Mouse (Mus musculus) lung, postnatal 10 days (tissue): ENCODE measurements at regions not wholly inside any gene's neighbourhood (a gene's known extent, or its start where the extent isn't known, plus 50 kb on each side); places are given as distances from the start of the nearest gene placed in this dataset.

Experiments used
- DNase-seq: peaks from one replicate; pipeline ENCODE4 v3.0.0; 2021

- DNase-seq = no peak
Measured at GRCm38 (mm10) chr6:22439871-22440270, 83.8 kb upstream of the Fam3c start.

GRCm38 (mm10) chr6:22429026-22429425 lies 73.0 kb upstream of the Fam3c start:
- no peak for DNase-seq

- DNase-seq = no peak
Measured at GRCm38 (mm10) chr6:22424161-22424807, 68.2 kb upstream of the Fam3c start.

- no peak for DNase-seq
Measured at GRCm38 (mm10) chr6:22423070-22423980, 67.3 kb upstream of the Fam3c start.

- DNase-seq = no peak
Measured at GRCm38 (mm10) chr6:22421551-22421950, 65.5 kb upstream of the Fam3c start.

GRCm38 (mm10) chr6:22418279-22418678 lies 62.2 kb upstream of the Fam3c start:
- no peak for DNase-seq

- no peak for DNase-seq
Measured at GRCm38 (mm10) chr6:22417189-22417588, 61.1 kb upstream of the Fam3c start.

- no peak for DNase-seq
Measured at GRCm38 (mm10) chr6:22411796-22412195, 55.8 kb upstream of the Fam3c start.

- no peak for DNase-seq
Measured at GRCm38 (mm10) chr6:22408808-22409589, 53.0 kb upstream of the Fam3c start.
